Comparison of ENCODE assay signal across 19 mouse cellular contexts in the genomic region with DNA sequence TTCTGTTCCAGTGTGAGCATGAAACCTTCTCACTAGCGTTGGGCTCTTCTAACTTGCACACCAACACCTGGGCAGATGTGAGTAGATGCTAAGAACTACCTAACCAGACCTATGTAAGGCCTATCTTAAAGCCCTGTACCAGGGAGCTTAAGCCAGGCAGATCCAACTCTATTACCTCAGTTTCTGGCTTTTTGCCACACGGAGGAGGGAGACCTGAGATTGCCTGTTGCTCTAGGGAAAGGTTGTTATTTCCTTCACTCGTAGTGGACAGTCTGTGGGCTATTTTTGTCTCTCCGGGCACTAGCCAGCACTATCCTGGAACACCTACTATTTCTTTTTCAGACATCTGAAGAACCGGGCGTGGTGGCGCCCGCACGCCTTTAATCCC. TPM values are rescaled to one million over a fixed set of nuclear protein-coding genes. Genes with fewer than 3 reads are reported as not detected.
DNase-seq lines count a peak whose midpoint lies in the region; ATAC-seq and TF ChIP-seq lines count a peak whose summit lies in the region.
"Had no signal": no experiment of that assay in that cellular context is flagged by ENCODE, and none has a peak within 500 bp of the region (broad histone marks: within the 10 kb centered on the region; RNA-seq: fewer than 3 reads in every experiment).

No protein-coding gene starts in this region.

- H3K4me3 ChIP-seq in kidney, embryonic 16.5 days (ENCODE audit: low read length) = no peak overlapping the region
- H3K4me3 ChIP-seq in ES-E14 (ENCODE audit: insufficient read depth in 1 of 2, low read depth in 1 of 2, low read length in 2 of 2, poor library complexity in 1 of 2, severe bottlenecking in 1 of 2) = no peak overlapping the region
- H3K4me3 ChIP-seq: limb, embryonic 12.5 days had no signal

- no peak overlapping the region for H3K9ac ChIP-seq in kidney, embryonic 16.5 days (replicated peaks; ENCODE audit: low read length)
- H3K9ac ChIP-seq in ES-E14 (ENCODE audit: insufficient read depth, low read depth, low read length, poor library complexity, severe bottlenecking) = no peak overlapping the region
- H3K9ac ChIP-seq: limb, embryonic 12.5 days; liver, postnatal 0 days had no signal

- DNase-seq in gastrocnemius, adult 18-20 months (ENCODE audit: low spot score) = peak; percentile 30
- no peak for DNase-seq in gastrocnemius, postnatal 14 days
- DNase-seq in kidney, postnatal 4 days = no peak
- no peak for DNase-seq in ES-E14 (ENCODE audit: low read depth, low spot score)
- peak; percentile 35 to 67 for DNase-seq in kidney, postnatal 36 days
- no peak for DNase-seq in right cerebral cortex, adult 2 months (ENCODE audit: low spot score in 2 of 2)
- DNase-seq: cerebellum, adult 18-20 months; gastrocnemius, postnatal 36 days; liver, postnatal 0 days; spleen, adult 18-20 months; thymus, adult 2 months had no signal

- no peak overlapping the region for H3K4me2 ChIP-seq in kidney, embryonic 16.5 days (replicated peaks; ENCODE audit: low read depth, low read length)
- H3K4me2 ChIP-seq: limb, embryonic 12.5 days had no signal

- in situ Hi-C loops in ES-E14 (cut with MboI; ENCODE audit: low sequenced_read_pairs in 2 of 2, unreplicated experiment in 2 of 2) = no loop called here

- intact Hi-C loops in gastrocnemius, postnatal 14 days (cut with DNase I; ENCODE audit: low total_unique reads) = no loop called here

- H3K27me3 ChIP-seq in kidney, embryonic 16.5 days (ENCODE audit: insufficient read depth, low read length) = no peaks in the 10 kb centered on the region
- H3K27me3 ChIP-seq: limb, embryonic 12.5 days had no signal

- no peaks in the 10 kb centered on the region for H3K36me3 ChIP-seq in kidney, embryonic 16.5 days (ENCODE audit: insufficient read depth, low read length)
- no peaks in the 10 kb centered on the region for H3K36me3 ChIP-seq in ES-E14 (ENCODE audit: control insufficient read depth, insufficient read depth, low read length, poor library complexity, severe bottlenecking)
- H3K36me3 ChIP-seq: limb, embryonic 12.5 days had no signal

- peak overlapping the region; percentile 54 for H3K27ac ChIP-seq in kidney, embryonic 16.5 days (ENCODE audit: low read length)
- H3K27ac ChIP-seq in ES-E14 (ENCODE audit: insufficient read depth, low read depth, low read length, poor library complexity, severe bottlenecking) = peak overlapping the region; percentile 6; the same call in 1 of the 2 replicates

- ATAC-seq in kidney, embryonic 16.5 days (ENCODE audit: low FRiP score, low TSS enrichment) = no peak
- no peak for ATAC-seq in erythroblast, adult 5-6 weeks (replicated peaks; ENCODE audit: low FRiP score, poor library complexity, severe bottlenecking)
- ATAC-seq: forebrain, embryonic 14.5 days; hindbrain, embryonic 16.5 days; liver, postnatal 0 days had no signal

- H3K4me1 ChIP-seq in kidney, embryonic 16.5 days (ENCODE audit: insufficient read depth, low read length) = peaks cover 5% of the 10 kb centered on the region
- peaks cover 11 to 30% of the 10 kb centered on the region in 2 experiments; a peak in 3 of 4 replicates for H3K4me1 ChIP-seq in ES-E14 (ENCODE audit: control insufficient read depth in 2 of 2, insufficient read depth in 2 of 2, low read length in 2 of 2, poor library complexity in 1 of 2)

- WGBS in kidney, embryonic 16.5 days = 80% methylated on average over 9 of the region's 9 CpGs

- H3K9me3 ChIP-seq in kidney, embryonic 16.5 days (ENCODE audit: low read length) = no peaks in the 10 kb centered on the region
- no peaks in the 10 kb centered on the region for H3K9me3 ChIP-seq in ES-E14 (ENCODE audit: control insufficient read depth, insufficient read depth, low read depth, low read length)
- H3K9me3 ChIP-seq: limb, embryonic 12.5 days had no signal

TF ChIP-seq in ES-E14, 5 proteins besides CTCF, POLR2A, EP300 and RAD21:
- no peak for TF ChIP-seq ZC3H11A (IDR thresholded peaks at IDR 0.05; ENCODE audit: borderline replicate concordance, low read depth, low read length)
- TF ChIP-seq CHD2 (IDR thresholded peaks at IDR 0.05; ENCODE audit: low read depth, low read length) = no peak
TF ChIP-seq in ES-E14: peak in this region for 0.

RNA-seq across cellular contexts. Expression of a gene that starts 5.3 kb away (rescaled TPM):
- not detected for total RNA-seq in gastrocnemius, adult 18-20 months (2021)
- total RNA-seq in gastrocnemius, postnatal 14 days (2021) = not detected
- 7.4 and 10.1 TPM in 2 replicates for polyA plus RNA-seq in kidney, embryonic 16.5 days (2015; fragmentation: Nextera tagmentation; extraction: Ambion mirVana)
- 0.22 and 0.37 TPM in 2 replicates for total RNA-seq in ES-E14 (2012; rRNA removed)
- total RNA-seq in erythroblast, adult 5-6 weeks (2015; ENCODE audit: low replicate concordance) = not detected in 2 replicates
- total RNA-seq in erythroblast, adult 5-6 weeks (2017; ENCODE audit: low replicate concordance) = not detected in 2 replicates
- total RNA-seq: gastrocnemius, postnatal 36 days; MEL had no signal
- polyA plus RNA-seq: forebrain, embryonic 14.5 days; heart, postnatal 0 days; hindbrain, embryonic 16.5 days had no signal

RNA-seq across cellular contexts. Expression of a gene that starts 38.5 kb away (rescaled TPM):
- total RNA-seq in gastrocnemius, adult 18-20 months (2021) = not detected
- not detected for total RNA-seq in gastrocnemius, postnatal 14 days (2021)
- polyA plus RNA-seq in kidney, embryonic 16.5 days (2015; fragmentation: Nextera tagmentation; extraction: Ambion mirVana) = 1.3 and 2.5 TPM in 2 replicates
- 0.62 and 1.1 TPM in 2 replicates for total RNA-seq in ES-E14 (2012; rRNA removed)
- total RNA-seq in erythroblast, adult 5-6 weeks (2015; ENCODE audit: low replicate concordance) = 16.5 TPM in 1 of 2 replicates, not detected in the other
- 2.3 and 2.9 TPM in 2 replicates for total RNA-seq in erythroblast, adult 5-6 weeks (2017; ENCODE audit: low replicate concordance)
- total RNA-seq: layer of hippocampus, postnatal 14 days had no signal

RNA-seq across cellular contexts. Expression of a gene that starts 45.3 kb away (rescaled TPM):
- total RNA-seq in gastrocnemius, adult 18-20 months (2021) = 1 to 10 TPM; 2.1 to 3.1 TPM
- total RNA-seq in gastrocnemius, postnatal 14 days (2021) = 1 to 10 TPM; 3.2 to 4.1 TPM
- 48.3 and 48.7 TPM in 2 replicates for polyA plus RNA-seq in kidney, embryonic 16.5 days (2015; fragmentation: Nextera tagmentation; extraction: Ambion mirVana)
- 83.4 and 131 TPM in 2 replicates for total RNA-seq in ES-E14 (2012; rRNA removed)
- 5.2 and 7.7 TPM in 2 replicates for total RNA-seq in erythroblast, adult 5-6 weeks (2015; ENCODE audit: low replicate concordance)
- total RNA-seq in erythroblast, adult 5-6 weeks (2017; ENCODE audit: low replicate concordance) = 11.6 and 16.0 TPM in 2 replicates

RNA-seq across cellular contexts. Expression of a gene that starts 50.9 kb away (rescaled TPM):
- total RNA-seq in gastrocnemius, adult 18-20 months (2021) = 1 to 10 TPM; 1.2 to 1.3 TPM
- total RNA-seq in gastrocnemius, postnatal 14 days (2021) = under 1 TPM; 0.64 to 0.82 TPM
- polyA plus RNA-seq in kidney, embryonic 16.5 days (2015; fragmentation: Nextera tagmentation; extraction: Ambion mirVana) = 0.90 and 1.2 TPM in 2 replicates
- total RNA-seq in ES-E14 (2012; rRNA removed) = 2.4 and 2.6 TPM in 2 replicates
- 5.2 TPM in 1 of 2 replicates, not detected in the other for total RNA-seq in erythroblast, adult 5-6 weeks (2015; ENCODE audit: low replicate concordance)
- total RNA-seq in erythroblast, adult 5-6 weeks (2017; ENCODE audit: low replicate concordance) = 5.5 TPM in 1 of 2 replicates, not detected in the other
- polyA plus RNA-seq: hindbrain, embryonic 16.5 days had no signal

Comparison
In these comparisons a context has a peak if more than half of its experiments do, and no peak if none do; other contexts are left out.
1. DNase-seq: peak in gastrocnemius, adult 18-20 months (single experiment) and kidney, postnatal 36 days (2 of 2); none in gastrocnemius, postnatal 14 days (single experiment), kidney, postnatal 4 days (0 of 2), ES-E14 (single experiment) and right cerebral cortex, adult 2 months (0 of 2).